Mouse (Mus musculus) heart, postnatal 0 days (tissue): Measurements from ENCODE around the gene Pik3cb. TPM values are rescaled to one million over a fixed set of nuclear protein-coding genes. Genes with fewer than 3 reads are reported as not detected.
A peak's percentile ranks its signal among the peaks of the same experiment; 100 is the strongest.

Source experiments
- ATAC-seq: fragments of 200-750 bp; cut with Nextera tagmentation; 2 replicates; pipeline ENCODE4 v1.8.0; 2017; ENCODE audit warnings: low read depth, moderate number of reproducible peaks, moderate library complexity; ENCODE audit not compliant: insufficient read depth
- DNase-seq: peaks from one replicate; pipeline ENCODE4 v3.0.0-alpha.2; 2016; ENCODE audit warnings: low spot score
- H3K27ac ChIP-seq: fragments of 300-500 bp; sonication (generic); 2 replicates; pipeline ENCODE4 v1.5.1; 2014; ENCODE audit warnings: low read depth, mild to moderate bottlenecking
- H3K27me3 ChIP-seq: fragments of 300-500 bp; sonication (generic); 2 replicates; pipeline ENCODE4 v1.6.1; 2014; ENCODE audit warnings: low read length, mixed read lengths; ENCODE audit not compliant: control insufficient read depth, insufficient read depth
- H3K36me3 ChIP-seq: fragments of 300-500 bp; sonication (generic); replicated peaks from 2 replicates; pipeline ENCODE4 v1.6.1; 2014; ENCODE audit warnings: low read length, mixed read lengths; ENCODE audit not compliant: control insufficient read depth, insufficient read depth
- H3K4me1 ChIP-seq: fragments of 300-500 bp; sonication (generic); 2 replicates; pipeline ENCODE4 v1.6.1; 2014; ENCODE audit warnings: antibody characterized with exemption; ENCODE audit not compliant: control insufficient read depth, insufficient read depth
- H3K4me2 ChIP-seq: fragments of 300-500 bp; sonication (generic); 2 replicates; pipeline ENCODE4 v1.6.1; 2014; ENCODE audit warnings: low read depth, mild to moderate bottlenecking, low read length, moderate library complexity
- H3K4me3 ChIP-seq: fragments of 300-500 bp; sonication (generic); 2 replicates; pipeline ENCODE4 v1.5.1; 2014; ENCODE audit warnings: low read depth, low read length
- H3K9ac ChIP-seq: fragments of 300-500 bp; sonication (generic); replicated peaks from 2 replicates; pipeline ENCODE4 v1.6.1; 2014; ENCODE audit warnings: low read depth, low read length, mixed read lengths
- H3K9me3 ChIP-seq: fragments of 300-500 bp; sonication (generic); replicated peaks from 2 replicates; pipeline ENCODE4 v1.6.1; 2016; ENCODE audit warnings: low read length; ENCODE audit not compliant: control insufficient read depth
- CTCF ChIP-seq: IDR thresholded peaks from 2 replicates; pipeline ENCODE4 v1.5.1; 2016; ENCODE audit warnings: antibody characterized with exemption, control low read depth, low read depth
- EP300 ChIP-seq: IDR thresholded peaks from 2 replicates; pipeline ENCODE4 v1.6.1; 2016; ENCODE audit warnings: antibody characterized with exemption, low read depth
- WGBS: fragments of 180-500 bp; shearing (Covaris S2); extraction: QIAGEN DNeasy Blood & Tissue Kit; methylation state at CpG from one replicate; pipeline ENCODE4 v1.1.7; 2014; 5-methylcytosine and 5-hydroxymethylcytosine counted together
- polyA plus RNA-seq: library from polyadenylated mRNA; unstranded; fragments of >200 nt; fragmentation: Nextera tagmentation; extraction: Ambion mirVana; gene quantifications from 2 replicates; pipeline ENCODE4 v1.2.1, GENCODE M21; 2015
- total RNA-seq: library from RNA; depleted of rRNA; stranded (reverse); fragments of >200 nt; gene quantifications from 2 replicates; pipeline ENCODE4 v1.2.3, GENCODE M21; 2014; ENCODE audit warnings: low replicate concordance

Pik3cb gene
- total and polyA plus RNA-seq, 2 experiments from 2014 or later = 1.7 to 2.1 TPM

- Histone ChIP-seq H3K9me3 (no peaks in the 10 kb centered on the region), H3K4me1 (no peaks in the 10 kb centered on the region), H3K27ac (no peak overlapping the region), H3K27me3 (no peaks in the 10 kb centered on the region), H3K36me3 (no peaks in the 10 kb centered on the region), H3K4me2 (no peak overlapping the region), H3K4me3 (no peak overlapping the region), H3K9ac (no peak overlapping the region)
- TF ChIP-seq CTCF (no peak), EP300 (no peak)
- ATAC-seq (no peak), DNase-seq (no peak)
- WGBS = 69% methylated on average over 3 of the region's 3 CpGs
Measured at GRCm38 (mm10) chr9:99016759-99017158, 123.7 kb downstream of the Pik3cb start.

GRCm38 (mm10) chr9:99016301-99016700, 124.1 kb downstream of the Pik3cb start:
- WGBS = 55% methylated on average over 3 of the region's 3 CpGs
- ATAC-seq (no peak), DNase-seq (no peak)
- Histone ChIP-seq H3K4me3 (no peak overlapping the region), H3K4me1 (no peaks in the 10 kb centered on the region), H3K9ac (no peak overlapping the region), H3K27ac (no peak overlapping the region), H3K36me3 (no peaks in the 10 kb centered on the region), H3K4me2 (no peak overlapping the region), H3K27me3 (no peaks in the 10 kb centered on the region), H3K9me3 (no peaks in the 10 kb centered on the region)
- TF ChIP-seq CTCF (no peak), EP300 (no peak)

GRCm38 (mm10) chr9:99009898-99010199, 130.6 kb downstream of the Pik3cb start:
- H3K4me2 ChIP-seq = no peak overlapping the region

GRCm38 (mm10) chr9:99009069-99009897, 131.1 kb downstream of the Pik3cb start:
- no peaks in the 10 kb centered on the region for H3K36me3 ChIP-seq
- H3K9ac ChIP-seq = no peak overlapping the region
- H3K27ac ChIP-seq = no peak overlapping the region
- WGBS = 59% methylated on average over 12 of the region's 12 CpGs
- DNase-seq (peak; percentile 21), ATAC-seq (no peak)
- no peak overlapping the region for H3K4me3 ChIP-seq
- H3K4me2 ChIP-seq = no peak overlapping the region
- H3K9me3 ChIP-seq = no peaks in the 10 kb centered on the region
- TF ChIP-seq CTCF = no peak
- TF ChIP-seq EP300 = no peak
- no peaks in the 10 kb centered on the region for H3K27me3 ChIP-seq
- H3K4me1 ChIP-seq = no peaks in the 10 kb centered on the region

More at GRCm38 (mm10) chr9:99009898-99010199, 130.6 kb downstream of the Pik3cb start:
- no peak overlapping the region for H3K9ac ChIP-seq
- no peak overlapping the region for H3K4me3 ChIP-seq
- H3K9me3 ChIP-seq = no peaks in the 10 kb centered on the region
- H3K4me1 ChIP-seq = no peaks in the 10 kb centered on the region
- no peaks in the 10 kb centered on the region for H3K27me3 ChIP-seq
- H3K27ac ChIP-seq = no peak overlapping the region
- 91% methylated on average over 3 of the region's 3 CpGs for WGBS
- no peaks in the 10 kb centered on the region for H3K36me3 ChIP-seq
- DNase-seq (no peak), ATAC-seq (no peak)
- TF ChIP-seq CTCF (no peak), EP300 (no peak)

- DNase-seq = no peak
Measured at GRCm38 (mm10) chr9:99001326-99001725, 139.1 kb downstream of the Pik3cb start.

GRCm38 (mm10) chr9:98999881-99000339, 140.5 kb downstream of the Pik3cb start:
- TF ChIP-seq CTCF = no peak
- TF ChIP-seq EP300 = no peak
- H3K4me2 ChIP-seq = no peak overlapping the region

More at GRCm38 (mm10) chr9:99001326-99001725, 139.1 kb downstream of the Pik3cb start:
- no peaks in the 10 kb centered on the region for H3K9me3 ChIP-seq
- WGBS = 87% methylated on average over 6 of the region's 6 CpGs
- H3K4me3 ChIP-seq = no peak overlapping the region
- no peaks in the 10 kb centered on the region for H3K27me3 ChIP-seq
- no peak for ATAC-seq
- H3K36me3 ChIP-seq = peaks cover 19% of the 10 kb centered on the region
- H3K4me1 ChIP-seq = no peaks in the 10 kb centered on the region
- H3K27ac ChIP-seq = no peak overlapping the region
- H3K4me2 ChIP-seq = no peak overlapping the region
- TF ChIP-seq EP300 (no peak), CTCF (no peak)
- H3K9ac ChIP-seq = no peak overlapping the region

More at GRCm38 (mm10) chr9:98999881-99000339, 140.5 kb downstream of the Pik3cb start:
- Histone ChIP-seq H3K27me3 (no peaks in the 10 kb centered on the region), H3K36me3 (peaks cover 19% of the 10 kb centered on the region), H3K9ac (no peak overlapping the region), H3K9me3 (no peaks in the 10 kb centered on the region), H3K27ac (no peak overlapping the region), H3K4me1 (no peaks in the 10 kb centered on the region), H3K4me3 (no peak overlapping the region)
- ATAC-seq = no peak
- DNase-seq = no peak
- WGBS = 55% methylated on average over 9 of the region's 9 CpGs
